Mouse (Mus musculus): Measurements from ENCODE around the gene C4b. TPM values are rescaled to one million over a fixed set of nuclear protein-coding genes. Genes with fewer than 3 reads are reported as not detected.

The C4b gene
- total and polyA plus RNA-seq, 3 experiments: not detected

- Histone ChIP-seq H3K4me1 (ENCODE audit: control insufficient read depth in 1 of 2, insufficient read depth in 2 of 2) (no peaks in the 10 kb centered on the region), H3K27me3 (replicated peaks) (peaks cover 58% of the 10 kb centered on the region), H3K9me3 (replicated peaks; ENCODE audit: low read length) (peaks cover 10% of the 10 kb centered on the region), H3K36me3 (replicated peaks in 1 of 2; ENCODE audit: control insufficient read depth in 1 of 2, insufficient read depth in 1 of 2, low read length in 1 of 2) (no peaks in the 10 kb centered on the region), H3K79me2 (replicated peaks; ENCODE audit: control insufficient read depth, extremely low read depth, insufficient read depth, poor library complexity, severe bottlenecking) (no peaks in the 10 kb centered on the region), H3K4me2 (ENCODE audit: insufficient read depth, low read depth, poor library complexity, severe bottlenecking) (no peak overlapping the region), H3K4me3 (replicated peaks in 1 of 3; ENCODE audit: low read depth in 2 of 3, low read length in 2 of 3, poor library complexity in 1 of 3) (no peak overlapping the region), H3K27ac (ENCODE audit: insufficient read depth, low read depth) (no peak overlapping the region), H3K9ac (ENCODE audit: insufficient read depth, low read depth) (no peak overlapping the region)
- no peak for DNase-seq (ENCODE audit: extremely low read depth)
- in situ Hi-C loops (cut with MboI; ENCODE audit: low pct_ligation_motif_present, low pct_unique_long_range_greater_than_20kb, low sequenced_read_pairs): no loop called here
- TF ChIP-seq TBP (conservative IDR thresholded peaks at IDR 0.05; ENCODE audit: low read depth, low read length) (no peak), ZKSCAN1 (IDR thresholded peaks at IDR 0.05; ENCODE audit: borderline replicate concordance, low read depth, low read length) (no peak), HCFC1 (IDR thresholded peaks at IDR 0.05; ENCODE audit: low read depth, low read length) (no peak), SIN3A (IDR thresholded peaks at IDR 0.05; ENCODE audit: low read length) (no peak), CHD2 (IDR thresholded peaks at IDR 0.05; ENCODE audit: low read length) (no peak), RAD21 (IDR thresholded peaks at IDR 0.05; ENCODE audit: low read depth, low read length) (no peak), CTCF (conservative IDR thresholded peaks at IDR 0.05 in 1 of 2, IDR thresholded peaks at IDR 0.05 in 1 of 2; ENCODE audit: low read depth in 2 of 2, low read length in 2 of 2) (no peak), MAZ (IDR thresholded peaks at IDR 0.05; ENCODE audit: low read depth, low read length) (no peak), MAX (IDR thresholded peaks at IDR 0.05; ENCODE audit: low read length) (no peak), NELFE (IDR thresholded peaks at IDR 0.05; ENCODE audit: low read depth, low read length) (no peak)
- dilution Hi-C loops (cut with MboI; ENCODE audit: extremely low pct_ligation_motif_present, extremely low pct_unique_long_range_greater_than_20kb, low sequenced_read_pairs): no loop called here
These were observed 43.9 kb downstream of the C4b start for GRCm38 (mm10) chr17:34699575-34700408.

DNA sequence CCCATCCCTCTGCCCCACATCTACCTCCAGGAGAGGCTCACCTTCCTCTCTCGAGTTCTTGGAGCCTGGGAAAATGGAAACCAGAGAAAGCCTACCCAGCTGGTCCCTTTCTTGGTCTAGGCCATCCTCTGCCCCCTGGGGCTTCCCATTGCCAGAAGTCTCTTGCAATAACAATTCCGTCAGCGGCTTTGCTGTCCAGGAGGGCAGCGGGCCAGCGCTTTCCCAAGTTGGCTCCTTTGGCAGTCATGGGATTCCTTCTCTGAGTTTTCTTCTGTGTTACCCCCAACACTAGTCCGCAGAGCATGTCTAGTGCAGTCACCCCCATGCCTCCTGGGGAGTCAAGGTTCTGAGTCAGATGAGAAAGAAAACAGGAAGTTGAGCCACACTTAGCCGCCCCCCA is 50.8 kb downstream of the C4b start:
- Histone ChIP-seq H3K9me3 (replicated peaks; ENCODE audit: low read length) (peaks cover 8% of the 10 kb centered on the region), H3K4me1 (ENCODE audit: control insufficient read depth in 1 of 2, insufficient read depth in 2 of 2) (0 out of 4 replicates have a peak, but pooled peaks cover 0 to 2% of the 10 kb centered on the region in 2 experiments), H3K27me3 (replicated peaks) (peaks cover 78% of the 10 kb centered on the region), H3K79me2 (replicated peaks; ENCODE audit: control insufficient read depth, extremely low read depth, insufficient read depth, poor library complexity, severe bottlenecking) (no peaks in the 10 kb centered on the region), H3K9ac (ENCODE audit: insufficient read depth, low read depth) (no peak overlapping the region), H3K36me3 (replicated peaks in 1 of 2; ENCODE audit: control insufficient read depth in 1 of 2, insufficient read depth in 1 of 2, low read length in 1 of 2) (no peaks in the 10 kb centered on the region), H3K27ac (ENCODE audit: insufficient read depth, low read depth) (no peak overlapping the region), H3K4me3 (replicated peaks in 1 of 3; ENCODE audit: low read depth in 2 of 3, low read length in 2 of 3, poor library complexity in 1 of 3) (no peak overlapping the region), H3K4me2 (ENCODE audit: insufficient read depth, low read depth, poor library complexity, severe bottlenecking) (no peak overlapping the region)
- dilution Hi-C loops (cut with MboI; ENCODE audit: extremely low pct_ligation_motif_present, extremely low pct_unique_long_range_greater_than_20kb, low sequenced_read_pairs) (no loop called here), in situ Hi-C loops (cut with MboI; ENCODE audit: low pct_ligation_motif_present, low pct_unique_long_range_greater_than_20kb, low sequenced_read_pairs) (no loop called here)
- DNase-seq (ENCODE audit: extremely low read depth): no peak
- no peak for TF ChIP-seq SIN3A (IDR thresholded peaks at IDR 0.05; ENCODE audit: low read length)
- no peak for TF ChIP-seq MYC (IDR thresholded peaks at IDR 0.05; ENCODE audit: low read depth, low read length)
- TF ChIP-seq TBP (conservative IDR thresholded peaks at IDR 0.05; ENCODE audit: low read depth, low read length): no peak
- TF ChIP-seq ZKSCAN1 (IDR thresholded peaks at IDR 0.05; ENCODE audit: borderline replicate concordance, low read depth, low read length): no peak
- no peak for TF ChIP-seq MEF2A (IDR thresholded peaks at IDR 0.05; ENCODE audit: borderline replicate concordance, low read depth, low read length)
- no peak for TF ChIP-seq POLR2AphosphoS2 (IDR thresholded peaks at IDR 0.05; ENCODE audit: low read depth, low read length)
- no peak for TF ChIP-seq GABPA (IDR thresholded peaks at IDR 0.05; ENCODE audit: insufficient replicate concordance, low read depth, low read length)
- TF ChIP-seq PAX5 (IDR thresholded peaks at IDR 0.05; ENCODE audit: low read length): no peak
- TF ChIP-seq ZC3H11A (IDR thresholded peaks at IDR 0.05; ENCODE audit: low read depth, low read length): no peak
- TF ChIP-seq TCF12 (IDR thresholded peaks at IDR 0.05; ENCODE audit: low read depth, low read length): no peak
- no peak for TF ChIP-seq BHLHE40 (IDR thresholded peaks at IDR 0.05; ENCODE audit: low read depth, low read length)
- TF ChIP-seq CHD2 (IDR thresholded peaks at IDR 0.05; ENCODE audit: low read length): no peak
- no peak for TF ChIP-seq HCFC1 (IDR thresholded peaks at IDR 0.05; ENCODE audit: low read depth, low read length)
- no peak for TF ChIP-seq ZNF384 (IDR thresholded peaks at IDR 0.05; ENCODE audit: low read depth, low read length)
- TF ChIP-seq ETS1 (conservative IDR thresholded peaks at IDR 0.05; ENCODE audit: low read depth, low read length): no peak
- TF ChIP-seq USF1 (IDR thresholded peaks at IDR 0.05; ENCODE audit: low read depth, low read length): no peak
- no peak for TF ChIP-seq MAFK (IDR thresholded peaks at IDR 0.05; ENCODE audit: insufficient replicate concordance, low read length)
- no peak for TF ChIP-seq KAT2A (IDR thresholded peaks at IDR 0.05; ENCODE audit: insufficient replicate concordance, low read length)

Measured in CH12.LX (cell line).